Comparison of ENCODE assay signal across 9 mouse cellular contexts in the genomic region with DNA sequence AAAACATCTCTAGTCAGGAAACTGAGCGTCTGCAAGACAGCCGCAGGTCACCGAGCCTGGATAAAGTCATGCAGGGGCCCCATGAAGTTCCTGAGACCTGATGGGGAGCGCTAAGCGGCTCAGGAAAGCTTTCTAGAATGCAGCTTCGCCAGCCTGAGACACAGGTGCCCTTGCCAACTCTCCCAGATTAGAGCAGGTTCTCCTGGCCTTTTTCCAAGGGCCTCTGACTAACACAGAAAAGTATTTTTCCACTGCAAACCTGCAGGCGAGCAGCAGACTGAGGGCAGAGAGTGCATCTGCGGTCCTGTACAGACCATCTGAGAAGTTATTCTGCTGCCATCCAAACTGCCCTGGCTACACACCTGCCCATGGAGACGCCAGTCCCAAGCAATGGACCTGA. TPM values are rescaled to one million over a fixed set of nuclear protein-coding genes. Genes with fewer than 3 reads are reported as not detected.
DNase-seq lines count a peak whose midpoint lies in the region; ATAC-seq and TF ChIP-seq lines count a peak whose summit lies in the region.
"Had no signal": no experiment of that assay in that cellular context is flagged by ENCODE, and none has a peak within 500 bp of the region (broad histone marks: within the 10 kb centered on the region; RNA-seq: fewer than 3 reads in every experiment).

No protein-coding gene starts in this region.

- no peak overlapping the region for H3K9ac ChIP-seq in kidney, embryonic 16.5 days (replicated peaks; ENCODE audit: low read length)
- H3K9ac ChIP-seq in lung, postnatal 0 days (replicated peaks; ENCODE audit: low read depth), result no peak overlapping the region
- H3K9ac ChIP-seq: limb, embryonic 13.5 days had no signal

- no peak for TF ChIP-seq EP300 in lung, postnatal 0 days (IDR thresholded peaks at IDR 0.05)

- intact Hi-C loops in left cerebral cortex, postnatal 4 days (cut with DNase I), result no loop called here

- no peaks in the 10 kb centered on the region for H3K36me3 ChIP-seq in kidney, embryonic 16.5 days (ENCODE audit: insufficient read depth, low read length)
- H3K36me3 ChIP-seq in lung, postnatal 0 days (ENCODE audit: insufficient read depth, low read length), result no peaks in the 10 kb centered on the region

- TF ChIP-seq CTCF in lung, postnatal 0 days (IDR thresholded peaks at IDR 0.05), result no peak

- H3K9me3 ChIP-seq in kidney, embryonic 16.5 days (ENCODE audit: low read length), result no peaks in the 10 kb centered on the region
- H3K9me3 ChIP-seq in lung, postnatal 0 days (ENCODE audit: low read length), result no peaks in the 10 kb centered on the region
- H3K9me3 ChIP-seq: limb, embryonic 13.5 days had no signal

- no peaks in the 10 kb centered on the region for H3K27me3 ChIP-seq in kidney, embryonic 16.5 days (ENCODE audit: insufficient read depth, low read length)
- H3K27me3 ChIP-seq in lung, postnatal 0 days (replicated peaks; ENCODE audit: insufficient read depth, low read length), result no peaks in the 10 kb centered on the region
- H3K27me3 ChIP-seq: limb, embryonic 13.5 days had no signal

- no peak overlapping the region for H3K4me3 ChIP-seq in kidney, embryonic 16.5 days (ENCODE audit: low read length)
- H3K4me3 ChIP-seq in lung, postnatal 0 days (ENCODE audit: low read depth, low read length), result no peak overlapping the region
- H3K4me3 ChIP-seq: limb, embryonic 13.5 days had no signal

- WGBS in kidney, embryonic 16.5 days, result 59% methylated on average over 9 of the region's 9 CpGs
- WGBS in lung, postnatal 0 days, result 52% methylated on average over 9 of the region's 9 CpGs

- no peak for ATAC-seq in kidney, embryonic 16.5 days (ENCODE audit: low FRiP score, low TSS enrichment)
- peak; percentile 38 for ATAC-seq in lung, postnatal 0 days

- H3K4me1 ChIP-seq in kidney, embryonic 16.5 days (ENCODE audit: insufficient read depth, low read length), result peaks cover 27% of the 10 kb centered on the region
- no peaks in the 10 kb centered on the region; the same call in 1 of the 2 replicates for H3K4me1 ChIP-seq in lung, postnatal 0 days (ENCODE audit: insufficient read depth, low read depth, low read length)

- H3K27ac ChIP-seq in kidney, embryonic 16.5 days (ENCODE audit: low read length), result no peak overlapping the region
- no peak overlapping the region for H3K27ac ChIP-seq in lung, postnatal 0 days (ENCODE audit: low read length)
- H3K27ac ChIP-seq: limb, embryonic 13.5 days had no signal

- peak; percentile 82 for DNase-seq in kidney, adult 11 months
- DNase-seq in adrenal gland, postnatal 36 days, result peak; percentile 60 to 78
- DNase-seq in fat pad, adult 2 months (ENCODE audit: extremely low read depth, low read depth, low spot score), result peak; percentile 8
- DNase-seq in lung, postnatal 0 days (ENCODE audit: low spot score), result peak; percentile 67
- no peak for DNase-seq in frontal cortex, postnatal 10 days (ENCODE audit: low spot score in 2 of 2)
- no peak for DNase-seq in thymus, postnatal 0 days (ENCODE audit: low spot score)
- no peak for DNase-seq in left cerebral cortex, postnatal 4 days

- H3K4me2 ChIP-seq in kidney, embryonic 16.5 days (replicated peaks; ENCODE audit: low read depth, low read length), result no peak overlapping the region
- no peak overlapping the region for H3K4me2 ChIP-seq in lung, postnatal 0 days (replicated peaks; ENCODE audit: low read depth, low read length)
- H3K4me2 ChIP-seq: limb, embryonic 13.5 days had no signal

RNA-seq across cellular contexts. Expression of a gene that starts 27.6 kb away (rescaled TPM):
- 14.7 and 16.5 TPM in 2 replicates for polyA plus RNA-seq in kidney, embryonic 16.5 days (2015; fragmentation: Nextera tagmentation; extraction: Ambion mirVana)
- total RNA-seq in adrenal gland, postnatal 36 days (2021), result 10 to 100 TPM; 21.9 to 22.1 TPM
- polyA plus RNA-seq in lung, postnatal 0 days (2015; fragmentation: Nextera tagmentation; extraction: Ambion mirVana), result 7.2 and 8.3 TPM in 2 replicates
- polyA plus RNA-seq in thymus, postnatal 0 days (2015; fragmentation: Nextera tagmentation; extraction: Ambion mirVana), result 11.0 and 11.1 TPM in 2 replicates
- total RNA-seq in left cerebral cortex, postnatal 4 days (2021), result 10 to 100 TPM; 62.2 to 69.4 TPM

Comparison
In these comparisons a context has a peak if more than half of its experiments do, and no peak if none do; other contexts are left out.
1. DNase-seq: peak in kidney, adult 11 months (single experiment), adrenal gland, postnatal 36 days (2 of 2), fat pad, adult 2 months (single experiment) and lung, postnatal 0 days (single experiment); none in frontal cortex, postnatal 10 days (0 of 2), thymus, postnatal 0 days (single experiment) and left cerebral cortex, postnatal 4 days (single experiment).